Mouse (Mus musculus) CH12.LX (cell line): Measurements from ENCODE around the gene Fam107b. TPM values are rescaled to one million over a fixed set of nuclear protein-coding genes. Genes with fewer than 3 reads are reported as not detected.

Experiments used
- DNase-seq: peaks from one replicate; pipeline ENCODE4 v3.0.0-alpha.2; 2013; ENCODE audit errors: extremely low read depth
- H3K27ac ChIP-seq: 2 replicates; pipeline ENCODE4 v1.5.1; 2012; ENCODE audit warnings: low read depth, mild to moderate bottlenecking, control low read depth, moderate library complexity; ENCODE audit not compliant: insufficient read depth
- H3K27me3 ChIP-seq: replicated peaks from 2 replicates; pipeline ENCODE3; 2012; ENCODE audit warnings: inconsistent platforms
- H3K36me3 ChIP-seq, 2 experiments: replicated peaks in 1 of 2; 2 replicates each; pipeline versions ENCODE3 to v1.6.1; 2012; ENCODE audit warnings: inconsistent platforms in 1 of 2, low read length in 1 of 2, mild to moderate bottlenecking in 1 of 2, mixed read lengths in 1 of 2, moderate library complexity in 1 of 2; ENCODE audit not compliant: control insufficient read depth in 1 of 2, insufficient read depth in 1 of 2
- H3K4me1 ChIP-seq, 2 experiments: 2 replicates each; pipeline ENCODE4 v1.6.1; 2012; ENCODE audit warnings: inconsistent platforms in 1 of 2, moderate library complexity in 1 of 2; ENCODE audit not compliant: insufficient read depth in 2 of 2, control insufficient read depth in 1 of 2
- H3K4me2 ChIP-seq: 2 replicates; pipeline ENCODE4 v1.6.1; 2012; ENCODE audit warnings: low read depth, mild to moderate bottlenecking, control low read depth; ENCODE audit not compliant: poor library complexity, insufficient read depth, severe bottlenecking
- H3K4me3 ChIP-seq, 3 experiments: fragments of 150-350 bp in 1 of 3; sonication (generic) in 1 of 3; replicated peaks in 1 of 3; 2 replicates each; pipeline versions ENCODE3 to v1.5.1; 2011 to 2012; ENCODE audit warnings: low read depth in 2 of 3, low read length in 2 of 3, mild to moderate bottlenecking in 2 of 3, moderate library complexity in 2 of 3, control low read depth in 1 of 3, improper control_type of control experiment in 1 of 3, inconsistent platforms in 1 of 3, mixed read lengths in 1 of 3; ENCODE audit not compliant: poor library complexity in 1 of 3
- H3K79me2 ChIP-seq: replicated peaks from 2 replicates; pipeline ENCODE4 v1.6.1; 2012; ENCODE audit warnings: mild to moderate bottlenecking, moderate library complexity; ENCODE audit not compliant: control insufficient read depth, poor library complexity, insufficient read depth, severe bottlenecking; ENCODE audit errors: extremely low read depth
- H3K9ac ChIP-seq: 2 replicates; pipeline ENCODE4 v1.6.1; 2012; ENCODE audit warnings: low read depth, mild to moderate bottlenecking, control low read depth, moderate library complexity; ENCODE audit not compliant: insufficient read depth
- H3K9me3 ChIP-seq: replicated peaks from 2 replicates; pipeline ENCODE3; 2012; ENCODE audit warnings: low read length, inconsistent platforms, mixed read lengths
- BHLHE40 ChIP-seq: IDR thresholded peaks from 2 replicates; pipeline ENCODE4 v1.6.1; 2011; ENCODE audit warnings: mild to moderate bottlenecking, low read depth, low read length, improper control_type of control experiment
- CHD2 ChIP-seq: IDR thresholded peaks from 2 replicates; pipeline ENCODE4 v1.6.1; 2011; ENCODE audit warnings: low read length, improper control_type of control experiment
- CTCF ChIP-seq, 2 experiments: IDR thresholded peaks in 1 of 2; conservative IDR thresholded peaks in 1 of 2; 2 replicates each; pipeline ENCODE4 v1.5.1; 2011 to 2012; ENCODE audit warnings: low read depth in 2 of 2, low read length in 2 of 2, improper control_type of control experiment in 1 of 2, inconsistent platforms in 1 of 2, mild to moderate bottlenecking in 1 of 2, moderate library complexity in 1 of 2
- ELF1 ChIP-seq: IDR thresholded peaks from 2 replicates; pipeline ENCODE4 v1.6.1; 2014; ENCODE audit warnings: low read depth, mild to moderate bottlenecking, inconsistent platforms, low read length, improper control_type of control experiment
- EP300 ChIP-seq: IDR thresholded peaks from 2 replicates; pipeline ENCODE4 v1.6.1; 2011; ENCODE audit warnings: low read length, improper control_type of control experiment
- ETS1 ChIP-seq: conservative IDR thresholded peaks from 2 replicates; pipeline ENCODE4 v1.6.1; 2012; ENCODE audit warnings: low read depth, mild to moderate bottlenecking, inconsistent platforms, low read length, improper control_type of control experiment, moderate library complexity
- GABPA ChIP-seq: IDR thresholded peaks from 2 replicates; pipeline ENCODE4 v1.6.1; 2012; ENCODE audit warnings: low read depth, low read length, improper control_type of control experiment, inconsistent platforms; ENCODE audit not compliant: insufficient replicate concordance
- HCFC1 ChIP-seq: IDR thresholded peaks from 2 replicates; pipeline ENCODE4 v1.6.1; 2012; ENCODE audit warnings: low read depth, mild to moderate bottlenecking, inconsistent platforms, low read length, improper control_type of control experiment
- JUN ChIP-seq: IDR thresholded peaks from 2 replicates; pipeline ENCODE4 v1.6.1; 2011; ENCODE audit warnings: low read depth, mild to moderate bottlenecking, low read length, improper control_type of control experiment, moderate library complexity; ENCODE audit not compliant: insufficient read depth
- KAT2A ChIP-seq: IDR thresholded peaks from 2 replicates; pipeline ENCODE4 v1.6.1; 2012; ENCODE audit warnings: low read length, improper control_type of control experiment, inconsistent platforms; ENCODE audit not compliant: insufficient replicate concordance
- MAX ChIP-seq: IDR thresholded peaks from 2 replicates; pipeline ENCODE4 v1.6.1; 2011; ENCODE audit warnings: low read length, improper control_type of control experiment
- MEF2A ChIP-seq: IDR thresholded peaks from 2 replicates; pipeline ENCODE4 v1.6.1; 2014; ENCODE audit warnings: low read depth, mild to moderate bottlenecking, inconsistent platforms, low read length, improper control_type of control experiment, borderline replicate concordance
- MXI1 ChIP-seq: IDR thresholded peaks from 2 replicates; pipeline ENCODE4 v1.6.1; 2011; ENCODE audit warnings: mild to moderate bottlenecking, low read depth, low read length, improper control_type of control experiment
- MYC ChIP-seq: IDR thresholded peaks from 2 replicates; pipeline ENCODE4 v1.6.1; 2011; ENCODE audit warnings: low read depth, mild to moderate bottlenecking, improper control_type of control experiment, low read length
- PAX5 ChIP-seq: IDR thresholded peaks from 2 replicates; pipeline ENCODE4 v1.6.1; 2012; ENCODE audit warnings: low read length, inconsistent platforms, mixed read lengths
- POLR2A ChIP-seq: IDR thresholded peaks from 2 replicates; pipeline ENCODE4 v1.6.1; 2011; ENCODE audit warnings: low read depth, mild to moderate bottlenecking, improper control_type of control experiment, low read length
- SIN3A ChIP-seq: IDR thresholded peaks from 2 replicates; pipeline ENCODE4 v1.6.1; 2012; ENCODE audit warnings: low read length, improper control_type of control experiment, inconsistent platforms
- TBP ChIP-seq: conservative IDR thresholded peaks from 2 replicates; pipeline ENCODE4 v1.6.1; 2011; ENCODE audit warnings: low read depth, low read length, improper control_type of control experiment
- TCF12 ChIP-seq: IDR thresholded peaks from 2 replicates; pipeline ENCODE4 v1.6.1; 2014; ENCODE audit warnings: low read depth, mild to moderate bottlenecking, inconsistent platforms, low read length, improper control_type of control experiment
- UBTF ChIP-seq: IDR thresholded peaks from 2 replicates; pipeline ENCODE4 v1.6.1; 2012; ENCODE audit warnings: low read depth, mild to moderate bottlenecking, inconsistent platforms, low read length, improper control_type of control experiment, moderate library complexity
- USF1 ChIP-seq: IDR thresholded peaks from 2 replicates; pipeline ENCODE4 v1.6.1; 2014; ENCODE audit warnings: low read depth, mild to moderate bottlenecking, inconsistent platforms, low read length, improper control_type of control experiment
- ZNF384 ChIP-seq: IDR thresholded peaks from 2 replicates; pipeline ENCODE4 v1.6.1; 2012; ENCODE audit warnings: low read depth, low read length, improper control_type of control experiment, inconsistent platforms
- dilution Hi-C: fragments of 300-500 bp; cut with MboI; formaldehyde crosslinking; loops from 2 replicates; pipeline ENCODE4 v1.14.3; 2020; ENCODE audit warnings: low sequenced_read_pairs; ENCODE audit not compliant: extremely low pct_unique_long_range_greater_than_20kb, extremely low pct_ligation_motif_present
- in situ Hi-C: fragments of 300-500 bp; cut with MboI; formaldehyde crosslinking; loops from 3 replicates; pipeline ENCODE4 v1.14.3; 2019; ENCODE audit warnings: low sequenced_read_pairs, low pct_ligation_motif_present, low pct_unique_long_range_greater_than_20kb, mixed read lengths
- polyA plus RNA-seq: library from polyadenylated mRNA; unstranded; fragments of >175 nt; gene quantifications from 2 replicates; pipeline ENCODE4 v1.2.1, GENCODE M21; 2012; ENCODE audit warnings: low read depth; ENCODE audit not compliant: insufficient read length
- total RNA-seq, 2 experiments: library from RNA; depleted of rRNA; stranded (reverse); fragments of 300-350 nt in 1 of 2; fragments of >200 nt in 1 of 2; gene quantifications; 2 replicates each; pipeline ENCODE4 v1.2.3; 2012 to 2014

Fam107b gene
- total and polyA plus RNA-seq, 3 experiments: 42.6 to 113 (median 71.7) TPM

- no peak for DNase-seq
- H3K9me3 ChIP-seq: no peaks in the 10 kb centered on the region
- dilution Hi-C loops (no loop called here), in situ Hi-C loops (no loop called here)
- H3K4me1 ChIP-seq: peaks cover 3 to 28% of the 10 kb centered on the region in 2 experiments
- TF ChIP-seq ELF1 (no peak), TBP (no peak), MAX (no peak), MYC (no peak)
- H3K9ac ChIP-seq: no peak overlapping the region
- peaks cover 7% of the 10 kb centered on the region for H3K79me2 ChIP-seq
- H3K27me3 ChIP-seq: no peaks in the 10 kb centered on the region
- no peak overlapping the region for H3K27ac ChIP-seq
- H3K36me3 ChIP-seq: peaks cover 17 to 63% of the 10 kb centered on the region in 2 experiments
- H3K4me3 ChIP-seq: no peak overlapping the region
- H3K4me2 ChIP-seq: no peak overlapping the region
Observed at GRCm38 (mm10) chr2:3771483-3771882, 201.2 kb downstream of the Fam107b start.

GRCm38 (mm10) chr2:3773089-3773488 lies 202.8 kb downstream of the Fam107b start:
- dilution Hi-C loops: no loop called here
- TF ChIP-seq BHLHE40: no peak
- no peak for TF ChIP-seq CHD2
- no peak for TF ChIP-seq KAT2A

GRCm38 (mm10) chr2:3775569-3775968 lies 205.3 kb downstream of the Fam107b start:
- dilution Hi-C loops (no loop called here), in situ Hi-C loops (no loop called here)
- Histone ChIP-seq H3K4me1 (peaks cover 0 to 15% of the 10 kb centered on the region in 2 experiments; a peak in 1 of 4 replicates), H3K9me3 (no peaks in the 10 kb centered on the region), H3K9ac (no peak overlapping the region), H3K36me3 (peaks cover 38 to 85% of the 10 kb centered on the region in 2 experiments), H3K4me2 (no peak overlapping the region), H3K27me3 (no peaks in the 10 kb centered on the region), H3K4me3 (no peak overlapping the region), H3K79me2 (peaks cover under 1% of the 10 kb centered on the region), H3K27ac (no peak overlapping the region)
- TF ChIP-seq ELF1 (no peak), JUN (no peak), MXI1 (no peak), MAX (no peak), CHD2 (no peak), ZNF384 (no peak), CTCF (conservative IDR thresholded peaks at IDR 0.05 in 1 of 2, IDR thresholded peaks at IDR 0.05 in 1 of 2; ENCODE audit: low read depth in 2 of 2, low read length in 2 of 2) (no peak), GABPA (no peak), ETS1 (no peak), TCF12 (no peak), UBTF (no peak), BHLHE40 (no peak), SIN3A (no peak), PAX5 (no peak), EP300 (no peak), MYC (no peak), USF1 (no peak), HCFC1 (no peak), POLR2A (no peak), MEF2A (no peak)
- DNase-seq: no peak

More at GRCm38 (mm10) chr2:3773089-3773488, 202.8 kb downstream of the Fam107b start:
- no peak overlapping the region for H3K9ac ChIP-seq
- in situ Hi-C loops: no loop called here
- peaks cover 7% of the 10 kb centered on the region for H3K79me2 ChIP-seq
- no peak overlapping the region for H3K4me2 ChIP-seq
- no peak overlapping the region for H3K4me3 ChIP-seq
- DNase-seq: no peak
- H3K27me3 ChIP-seq: no peaks in the 10 kb centered on the region
- peaks cover 23 to 72% of the 10 kb centered on the region in 2 experiments for H3K36me3 ChIP-seq
- no peaks in the 10 kb centered on the region for H3K9me3 ChIP-seq
- no peak overlapping the region for H3K27ac ChIP-seq
- peaks cover 3 to 27% of the 10 kb centered on the region in 2 experiments for H3K4me1 ChIP-seq
